Mouse (Mus musculus) olfactory bulb, adult 2 months (tissue): ENCODE data around the gene Arpp21.

Source experiments
- CTCF ChIP-seq: fragments of 200-500 bp; IDR thresholded peaks from 2 replicates; pipeline ENCODE4 v1.5.1; 2012; ENCODE audit warnings: low read depth, mild to moderate bottlenecking, low read length, moderate library complexity; ENCODE audit not compliant: insufficient read depth
- POLR2A ChIP-seq: fragments of 200-500 bp; IDR thresholded peaks from 2 replicates; pipeline ENCODE4 v1.6.1; 2012; ENCODE audit warnings: mild to moderate bottlenecking, low read depth, low read length, moderate library complexity; ENCODE audit not compliant: insufficient read depth

GRCm38 (mm10) chr9:112102852-112103192 lies 132.9 kb downstream of the Arpp21 start:
- TF ChIP-seq CTCF = no peak
- no peak for TF ChIP-seq POLR2A
